In genomic region chr15:8659977-8660376, GRCm38 (mm10) we compare ENCODE assay signal across 10 mouse cellular contexts. TPM values are rescaled to one million over a fixed set of nuclear protein-coding genes. Genes with fewer than 3 reads are reported as not detected.
DNase-seq lines count a peak whose midpoint lies in the region; ATAC-seq lines count a peak whose summit lies in the region.
"Had no signal": no experiment of that assay in that cellular context is flagged by ENCODE, and none has a peak within 500 bp of the region (broad histone marks: within the 10 kb centered on the region; RNA-seq: fewer than 3 reads in every experiment).

No protein-coding gene starts in this region.

- H3K27ac ChIP-seq in heart, embryonic 13.5 days (replicated peaks), result peak overlapping the region; percentile 70
- peak overlapping the region; percentile 83 for H3K27ac ChIP-seq in forebrain, embryonic 14.5 days (ENCODE audit: low read depth, low read length)
- H3K27ac ChIP-seq in limb, embryonic 13.5 days, result peak overlapping the region; percentile 52; the same call in 1 of the 2 replicates

- no peak overlapping the region for H3K4me2 ChIP-seq in heart, embryonic 13.5 days
- no peak overlapping the region for H3K4me2 ChIP-seq in forebrain, embryonic 14.5 days (ENCODE audit: low read length)
- no peak overlapping the region for H3K4me2 ChIP-seq in limb, embryonic 13.5 days (replicated peaks)

- H3K4me1 ChIP-seq in heart, embryonic 13.5 days, result peaks cover 58% of the 10 kb centered on the region
- H3K4me1 ChIP-seq in forebrain, embryonic 14.5 days (ENCODE audit: control insufficient read depth, insufficient read depth, low read length), result peaks cover 35% of the 10 kb centered on the region
- H3K4me1 ChIP-seq in limb, embryonic 13.5 days, result peaks cover 59% of the 10 kb centered on the region

- no peaks in the 10 kb centered on the region for H3K36me3 ChIP-seq in heart, embryonic 13.5 days
- no peaks in the 10 kb centered on the region for H3K36me3 ChIP-seq in forebrain, embryonic 14.5 days (ENCODE audit: control insufficient read depth, insufficient read depth, low read length)
- no peaks in the 10 kb centered on the region for H3K36me3 ChIP-seq in limb, embryonic 13.5 days

- no peak for DNase-seq in heart, postnatal 10 days
- DNase-seq in Muller cell, postnatal 12 days (ENCODE audit: inconsistent ontology term), result peak; percentile 90
- DNase-seq in forebrain, embryonic 14.5 days (ENCODE audit: low spot score), result peak; percentile 67
- DNase-seq in testis, postnatal 14 days (ENCODE audit: low spot score), result no peak
- no peak for DNase-seq in urinary bladder, postnatal 4 days (ENCODE audit: low spot score in 2 of 2)
- no peak for DNase-seq in left cerebral cortex, postnatal 25 days (ENCODE audit: low spot score in 2 of 2)
- DNase-seq: B cell, adult 2 months; liver, postnatal 0 days had no signal

- H3K9me3 ChIP-seq in heart, embryonic 13.5 days, result no peaks in the 10 kb centered on the region
- no peaks in the 10 kb centered on the region for H3K9me3 ChIP-seq in forebrain, embryonic 14.5 days (replicated peaks; ENCODE audit: control insufficient read depth, low read length)
- H3K9me3 ChIP-seq in limb, embryonic 13.5 days, result no peaks in the 10 kb centered on the region

- intact Hi-C loops in heart, postnatal 10 days (cut with DNase I), result no loop called here
- intact Hi-C loops in left cerebral cortex, postnatal 25 days (cut with DNase I), result no loop called here

- 81% methylated on average over 4 of the region's 4 CpGs for WGBS in heart, embryonic 13.5 days
- 8% methylated on average over 4 of the region's 4 CpGs for WGBS in forebrain, embryonic 14.5 days
- WGBS in limb, embryonic 13.5 days, result 43% methylated on average over 4 of the region's 4 CpGs

- no peak overlapping the region for H3K4me3 ChIP-seq in heart, embryonic 13.5 days
- no peak overlapping the region for H3K4me3 ChIP-seq in forebrain, embryonic 14.5 days (ENCODE audit: low read depth, low read length)
- no peak overlapping the region for H3K4me3 ChIP-seq in limb, embryonic 13.5 days

- no peak for ATAC-seq in heart, embryonic 13.5 days (ENCODE audit: extremely low read depth, insufficient number of reproducible peaks, low FRiP score, low TSS enrichment)
- ATAC-seq in forebrain, embryonic 14.5 days, result peak; percentile 40
- ATAC-seq in limb, embryonic 13.5 days (ENCODE audit: low FRiP score, low read depth), result no peak; the same call in 1 of the 2 replicates
- ATAC-seq: liver, postnatal 0 days had no signal

- no peak overlapping the region for H3K9ac ChIP-seq in heart, embryonic 13.5 days
- no peak overlapping the region for H3K9ac ChIP-seq in forebrain, embryonic 14.5 days (ENCODE audit: low read length)
- H3K9ac ChIP-seq in limb, embryonic 13.5 days, result no peak overlapping the region
- H3K9ac ChIP-seq: liver, postnatal 0 days had no signal

- no peaks in the 10 kb centered on the region for H3K27me3 ChIP-seq in heart, embryonic 13.5 days (replicated peaks)
- H3K27me3 ChIP-seq in forebrain, embryonic 14.5 days (replicated peaks; ENCODE audit: control insufficient read depth, insufficient read depth, low read length), result no peaks in the 10 kb centered on the region
- no peaks in the 10 kb centered on the region for H3K27me3 ChIP-seq in limb, embryonic 13.5 days

RNA-seq across cellular contexts. Expression of gene Slc1a3, which starts 50.6 kb away (rescaled TPM):
- 12.7 and 14.8 TPM in 2 replicates for polyA plus RNA-seq in heart, embryonic 13.5 days (2015; fragmentation: Nextera tagmentation; extraction: Ambion mirVana)
- 1 to 10 TPM; 1.3 to 3.4 TPM for total RNA-seq in heart, postnatal 10 days (2021)
- polyA plus RNA-seq in forebrain, embryonic 14.5 days (2014; fragmentation: Nextera tagmentation; extraction: Ambion mirVana), result 102 and 128 TPM in 2 replicates
- polyA plus RNA-seq in limb, embryonic 13.5 days (2015; fragmentation: Nextera tagmentation; extraction: Ambion mirVana), result 39.2 and 39.4 TPM in 2 replicates
- total RNA-seq in left cerebral cortex, postnatal 25 days (2021), result 100 to 1,000 TPM; 333 to 334 TPM

Comparison
In these comparisons a context has a peak if more than half of its experiments do, and no peak if none do; other contexts are left out.
1. DNase-seq: peak in Muller cell, postnatal 12 days (single experiment) and forebrain, embryonic 14.5 days (single experiment); none in heart, postnatal 10 days (0 of 2), testis, postnatal 14 days (single experiment), urinary bladder, postnatal 4 days (0 of 2) and left cerebral cortex, postnatal 25 days (0 of 2).
2. Peak in every context shown above with its lines, with median percentiles within 50 percentile points of each other: H3K27ac ChIP-seq.